9 mouse cellular contexts compared by ENCODE assay signal in the genomic region with DNA sequence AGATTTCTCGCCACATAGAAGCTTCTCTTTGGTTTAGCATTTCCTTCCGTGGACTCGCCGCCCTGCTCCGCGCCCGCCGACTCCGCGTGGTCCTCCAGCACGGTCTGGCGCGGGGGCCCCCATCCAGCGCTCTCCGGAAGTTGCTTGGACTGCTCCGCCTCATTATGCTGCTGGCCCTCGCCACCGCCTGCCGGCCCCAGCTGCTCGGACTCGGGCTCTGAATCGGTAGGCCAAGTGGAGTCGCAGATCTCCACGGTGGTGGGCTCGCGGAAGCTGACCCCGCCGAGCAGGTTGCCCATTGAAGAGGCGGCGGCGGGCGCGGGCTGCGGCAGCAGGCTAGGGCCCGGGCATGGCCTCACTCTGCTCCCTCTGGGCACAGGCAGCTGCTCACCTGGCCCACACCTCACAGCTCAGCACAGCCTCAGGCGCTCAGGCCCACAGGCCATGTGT. TPM values are rescaled to one million over a fixed set of nuclear protein-coding genes. Genes with fewer than 3 reads are reported as not detected.
A peak's percentile ranks its signal among the peaks of the same experiment; 100 is the strongest.
DNase-seq lines count a peak whose midpoint lies in the region; ATAC-seq and TF ChIP-seq lines count a peak whose summit lies in the region.
"Had no signal": no experiment of that assay in that cellular context is flagged by ENCODE, and none has a peak within 500 bp of the region (broad histone marks: within the 10 kb centered on the region; RNA-seq: fewer than 3 reads in every experiment).

No protein-coding gene starts in this region.

- H3K27ac ChIP-seq in ES-Bruce4 (ENCODE audit: insufficient read depth, low read length): no peak overlapping the region
- peak overlapping the region; percentile 85 for H3K27ac ChIP-seq in hindbrain, embryonic 10.5 days
- peak overlapping the region; percentile 61; the same call in 1 of the 2 replicates for H3K27ac ChIP-seq in limb, embryonic 13.5 days

- H3K4me2 ChIP-seq in limb, embryonic 13.5 days (replicated peaks): peak overlapping the region; percentile 80

- TF ChIP-seq CTCF in ES-Bruce4 (IDR thresholded peaks at IDR 0.05; ENCODE audit: low read depth, low read length): no peak

- no peak for TF ChIP-seq POLR2A in ES-Bruce4 (IDR thresholded peaks at IDR 0.05; ENCODE audit: insufficient read depth, low read length)

- DNase-seq in cerebellum, postnatal 25 days: peak; percentile 19 to 36
- no peak for DNase-seq in cerebellum, adult 9-11 months
- DNase-seq in embryo, embryonic 11.5 days (ENCODE audit: low read depth, low spot score): peak; percentile 45
- DNase-seq in hindbrain, embryonic 10.5 days (ENCODE audit: low spot score): peak; percentile 82
- peak; percentile 79 for DNase-seq in neural tube, embryonic 10.5 days (ENCODE audit: extremely low spot score, low spot score)
- peak; percentile 18 to 60 for DNase-seq in urinary bladder, postnatal 4 days (ENCODE audit: low spot score in 2 of 2)

- peak; percentile 96 for ATAC-seq in limb, embryonic 13.5 days (ENCODE audit: low FRiP score, low read depth)

- no peaks in the 10 kb centered on the region for H3K27me3 ChIP-seq in ES-Bruce4 (ENCODE audit: control insufficient read depth, insufficient read depth, low read length, poor library complexity, severe bottlenecking)
- H3K27me3 ChIP-seq in hindbrain, embryonic 10.5 days (ENCODE audit: insufficient read depth, poor library complexity, severe bottlenecking): no peaks in the 10 kb centered on the region
- no peaks in the 10 kb centered on the region for H3K27me3 ChIP-seq in limb, embryonic 13.5 days
- H3K27me3 ChIP-seq: CH12.LX had no signal

- no peaks in the 10 kb centered on the region for H3K9me3 ChIP-seq in ES-Bruce4 (replicated peaks; ENCODE audit: control insufficient read depth, insufficient read depth, low read length, poor library complexity, severe bottlenecking)
- no peaks in the 10 kb centered on the region for H3K9me3 ChIP-seq in hindbrain, embryonic 10.5 days
- no peaks in the 10 kb centered on the region for H3K9me3 ChIP-seq in limb, embryonic 13.5 days

- 5% methylated on average over 36 of the region's 36 CpGs for WGBS in hindbrain, embryonic 10.5 days
- WGBS in limb, embryonic 13.5 days: 2% methylated on average over 36 of the region's 36 CpGs

- peak overlapping the region; percentile 51 for H3K9ac ChIP-seq in ES-Bruce4 (ENCODE audit: low read depth, poor library complexity, severe bottlenecking)
- H3K9ac ChIP-seq in limb, embryonic 13.5 days: peak overlapping the region; percentile 67

- no peaks in the 10 kb centered on the region for H3K36me3 ChIP-seq in ES-Bruce4 (ENCODE audit: control insufficient read depth, insufficient read depth, low read length, poor library complexity, severe bottlenecking)
- no peaks in the 10 kb centered on the region for H3K36me3 ChIP-seq in hindbrain, embryonic 10.5 days
- H3K36me3 ChIP-seq in limb, embryonic 13.5 days: no peaks in the 10 kb centered on the region

- H3K4me3 ChIP-seq in ES-Bruce4 (ENCODE audit: low read depth, low read length): peak overlapping the region; percentile 75
- H3K4me3 ChIP-seq in hindbrain, embryonic 10.5 days: peak overlapping the region; percentile 54
- peak overlapping the region; percentile 54 for H3K4me3 ChIP-seq in limb, embryonic 13.5 days

- no peak for TF ChIP-seq EP300 in ES-Bruce4 (IDR thresholded peaks at IDR 0.05; ENCODE audit: insufficient read depth, low read depth, low read length)

- no peaks in the 10 kb centered on the region for H3K4me1 ChIP-seq in ES-Bruce4 (ENCODE audit: control insufficient read depth, insufficient read depth, low read length)
- peaks cover 4% of the 10 kb centered on the region; the same call in 1 of the 2 replicates for H3K4me1 ChIP-seq in hindbrain, embryonic 10.5 days (replicated peaks)
- no peaks in the 10 kb centered on the region for H3K4me1 ChIP-seq in limb, embryonic 13.5 days

RNA-seq across cellular contexts. Expression of gene Vmn2r86, which starts 14.5 kb away (rescaled TPM):
- polyA plus RNA-seq in ES-Bruce4 (2011; ENCODE audit: insufficient read depth, insufficient read length, low read depth, missing spikeins): 0.12 TPM in 2 replicates
- polyA plus RNA-seq in hindbrain, embryonic 10.5 days (2016; fragmentation: Nextera tagmentation; extraction: Ambion mirVana): not detected in 2 replicates
- 0.03 TPM in 2 replicates for polyA plus RNA-seq in limb, embryonic 13.5 days (2015; fragmentation: Nextera tagmentation; extraction: Ambion mirVana)

RNA-seq across cellular contexts. Expression of gene Vmn2r87, which starts 26.9 kb away (rescaled TPM):
- polyA plus RNA-seq in ES-Bruce4 (2011; ENCODE audit: insufficient read depth, insufficient read length, low read depth, missing spikeins): not detected in 2 replicates
- polyA plus RNA-seq in hindbrain, embryonic 10.5 days (2016; fragmentation: Nextera tagmentation; extraction: Ambion mirVana): 0.04 TPM in 1 of 2 replicates, not detected in the other
- not detected in 2 replicates for polyA plus RNA-seq in limb, embryonic 13.5 days (2015; fragmentation: Nextera tagmentation; extraction: Ambion mirVana)

RNA-seq across cellular contexts. Expression of gene Vmn2r85, which starts 40.8 kb away (rescaled TPM):
- polyA plus RNA-seq in ES-Bruce4 (2011; ENCODE audit: insufficient read depth, insufficient read length, low read depth, missing spikeins): not detected in 2 replicates
- polyA plus RNA-seq in hindbrain, embryonic 10.5 days (2016; fragmentation: Nextera tagmentation; extraction: Ambion mirVana): not detected in 2 replicates
- polyA plus RNA-seq in limb, embryonic 13.5 days (2015; fragmentation: Nextera tagmentation; extraction: Ambion mirVana): not detected in 2 replicates
